Mouse (Mus musculus): ENCODE data around the gene Stx5a.

DNA sequence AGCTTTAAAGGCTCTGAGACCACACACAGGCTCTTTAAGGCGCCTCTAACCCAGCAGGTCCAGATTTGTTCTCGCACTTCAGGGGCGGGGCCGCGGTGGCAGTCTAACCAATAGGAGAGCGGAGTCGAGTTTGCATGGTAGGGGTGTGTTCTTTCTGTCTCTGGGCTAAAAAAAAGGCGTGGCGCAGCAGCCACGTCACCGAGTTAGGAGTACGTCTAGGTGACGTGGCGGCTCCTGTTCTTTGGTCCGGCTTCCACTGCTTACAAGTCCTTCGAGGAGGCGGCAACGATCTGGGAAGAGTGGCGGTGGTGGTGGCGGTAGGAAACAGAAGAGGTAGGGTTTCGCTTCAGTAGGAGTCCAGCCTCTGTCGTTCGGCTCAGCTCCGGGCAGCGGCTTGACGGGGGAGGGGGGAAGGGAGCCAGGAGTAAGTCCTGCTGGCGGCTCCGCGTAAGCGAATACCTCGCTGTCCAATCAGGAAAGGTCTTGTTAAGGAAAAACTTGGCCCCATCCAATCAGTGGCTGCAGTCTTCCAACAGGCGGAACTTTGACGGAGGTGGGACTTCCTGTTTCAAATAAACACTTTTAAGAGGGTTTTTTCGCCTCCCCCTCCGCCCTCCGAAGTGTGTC lies at the start of gene Stx5a:
- no peak for TF ChIP-seq CEBPB (IDR thresholded peaks at IDR 0.05; ENCODE audit: low read depth)
- TF ChIP-seq USF1 (IDR thresholded peaks at IDR 0.05; ENCODE audit: low read depth), result no peak
- no peak for TF ChIP-seq CTCF (IDR thresholded peaks at IDR 0.05; ENCODE audit: control insufficient read depth, insufficient read depth, insufficient read length)
- TF ChIP-seq MAX (IDR thresholded peaks at IDR 0.05), result no peak
